Mouse (Mus musculus) embryonic facial prominence, embryonic 11.5 days (tissue): ENCODE results near the gene Vil1. TPM values are rescaled to one million over a fixed set of nuclear protein-coding genes. Genes with fewer than 3 reads are reported as not detected.

Experiments used
- ATAC-seq: fragments of 200-750 bp; cut with Nextera tagmentation; replicated peaks from 2 replicates; pipeline ENCODE4 v1.8.0; 2017; ENCODE audit warnings: low read depth; ENCODE audit not compliant: insufficient number of reproducible peaks, low FRiP score, low TSS enrichment
- DNase-seq: peaks from one replicate; pipeline ENCODE4 v3.0.0-alpha.2; 2015; ENCODE audit warnings: low spot score
- H3K27ac ChIP-seq: fragments of 300-500 bp; sonication (generic); replicated peaks from 2 replicates; pipeline ENCODE4 v1.5.1; 2014; ENCODE audit warnings: mild to moderate bottlenecking, low read depth, low read length, control low read depth
- H3K27me3 ChIP-seq: fragments of 300-500 bp; sonication (generic); 2 replicates; pipeline ENCODE4 v1.6.1; 2014; ENCODE audit warnings: mild to moderate bottlenecking, low read length, moderate library complexity, mixed read lengths; ENCODE audit not compliant: control insufficient read depth, insufficient read depth
- H3K36me3 ChIP-seq: fragments of 300-500 bp; sonication (generic); replicated peaks from 2 replicates; pipeline ENCODE4 v1.6.1; 2014; ENCODE audit warnings: low read depth, mild to moderate bottlenecking, low read length, moderate library complexity, mixed read lengths; ENCODE audit not compliant: control insufficient read depth, insufficient read depth
- H3K4me1 ChIP-seq: fragments of 300-500 bp; sonication (generic); 2 replicates; pipeline ENCODE4 v1.6.1; 2014; ENCODE audit warnings: low read length, mixed read lengths; ENCODE audit not compliant: control insufficient read depth, insufficient read depth
- H3K4me2 ChIP-seq: fragments of 300-500 bp; sonication (generic); 2 replicates; pipeline ENCODE4 v1.6.1; 2014; ENCODE audit warnings: low read depth, mild to moderate bottlenecking, control low read depth, low read length, moderate library complexity
- H3K4me3 ChIP-seq: fragments of 300-500 bp; sonication (generic); 2 replicates; pipeline ENCODE4 v1.5.1; 2014; ENCODE audit warnings: low read depth, low read length, control low read depth
- H3K9ac ChIP-seq: fragments of 300-500 bp; sonication (generic); replicated peaks from 2 replicates; pipeline ENCODE4 v1.6.1; 2014; ENCODE audit warnings: mild to moderate bottlenecking, control low read depth, low read length
- H3K9me3 ChIP-seq: fragments of 300-500 bp; sonication (generic); replicated peaks from 2 replicates; pipeline ENCODE4 v1.6.1; 2016; ENCODE audit warnings: mild to moderate bottlenecking, low read length, inconsistent platforms, mixed read lengths; ENCODE audit not compliant: control insufficient read depth
- WGBS: fragments of 180-500 bp; shearing (Covaris S2); extraction: QIAGEN DNeasy Blood & Tissue Kit; methylation state at CpG from one replicate; pipeline ENCODE4 v1.1.7; 2014; 5-methylcytosine and 5-hydroxymethylcytosine counted together
- microRNA counts: library from miRNA; unstranded; fragments of <30 nt; microRNA quantifications from one replicate; lab custom pipeline; 2016
- microRNA-seq: library from miRNA; unstranded; fragments of <30 nt; microRNA quantifications from one replicate; pipeline ENCODE4, GENCODE M21; 2016; ENCODE audit warnings: borderline number of aligned reads
- polyA plus RNA-seq: library from polyadenylated mRNA; unstranded; fragments of >200 nt; fragmentation: Nextera tagmentation; extraction: Ambion mirVana; gene quantifications from 2 replicates; pipeline ENCODE4 v1.2.1, GENCODE M21; 2014

Gene Vil1
- polyA plus RNA-seq, 1 experiment from 2014 or later, result 0.07 TPM

GRCm38 (mm10) chr1:74460273-74460672 is 51.1 kb downstream of the Vil1 start:
- WGBS, result 74% methylated on average over 2 of the region's 2 CpGs
- Histone ChIP-seq H3K4me2 (no peak overlapping the region), H3K27ac (no peak overlapping the region), H3K27me3 (no peaks in the 10 kb centered on the region), H3K4me3 (no peak overlapping the region), H3K9me3 (no peaks in the 10 kb centered on the region), H3K4me1 (no peaks in the 10 kb centered on the region), H3K36me3 (peaks cover 5% of the 10 kb centered on the region), H3K9ac (no peak overlapping the region)
- no peak for ATAC-seq
- peak; percentile 63 for DNase-seq

MicroRNA genes within 50 kb of the gene (microRNA counts, 519-probe panel; counts per million panel counts)
- microRNA mmu-miR-26b (lab: Ali Mortazavi, UCI), result 3,946 counts per million, percentile 60 among the panel's probes with 10 or more counts

Small RNA genes lying within 50 kb of the gene (microRNA-seq; reads per million reads assigned to microRNA genes)
- 20,238 reads per million, percentile 98 among the genes with 10 or more reads in this experiment for gene Mir26b

Other genes with a start within 250 kb of the Vil1 start
- gene Cxcr1, start 214.7 kb upstream of the Vil1 start, polyA plus RNA-seq, result not detected in 2 replicates
- 344 and 380 TPM in 2 replicates for gene Arpc2, start 173.3 kb upstream of the Vil1 start, polyA plus RNA-seq
- 0.20 and 0.91 TPM in 2 replicates for gene Gpbar1, start 130.8 kb upstream of the Vil1 start, polyA plus RNA-seq
- 179 and 206 TPM in 2 replicates for gene Aamp, start 124.6 kb upstream of the Vil1 start, polyA plus RNA-seq
- gene Pnkd, start 124.4 kb upstream of the Vil1 start, polyA plus RNA-seq, result 95.1 and 98.6 TPM in 2 replicates
- 10.1 and 10.5 TPM in 2 replicates for gene Tmbim1, start 103.8 kb upstream of the Vil1 start, polyA plus RNA-seq
- gene Catip, start 47.3 kb upstream of the Vil1 start, polyA plus RNA-seq, result 0.22 and 0.36 TPM in 2 replicates
- 2.4 and 4.9 TPM in 2 replicates for gene Slc11a1, start 34.2 kb upstream of the Vil1 start, polyA plus RNA-seq
- 60.0 and 66.2 TPM in 2 replicates for gene Ctdsp1, start 17.9 kb upstream of the Vil1 start, polyA plus RNA-seq
- gene Cnot9, start 96.7 kb downstream of the Vil1 start, polyA plus RNA-seq, result 106 and 112 TPM in 2 replicates
- gene Plcd4, start 133.5 kb downstream of the Vil1 start, polyA plus RNA-seq, result 0.33 and 0.42 TPM in 2 replicates
- gene Usp37, start 134.9 kb downstream of the Vil1 start, polyA plus RNA-seq, result 45.7 and 46.5 TPM in 2 replicates
- 7.1 and 7.8 TPM in 2 replicates for gene Zfp142, start 178.9 kb downstream of the Vil1 start, polyA plus RNA-seq
- 13.7 and 18.4 TPM in 2 replicates for gene Bcs1l, start 178.9 kb downstream of the Vil1 start, polyA plus RNA-seq
- 9.4 TPM in 2 replicates for gene Rnf25, start 192.0 kb downstream of the Vil1 start, polyA plus RNA-seq
- 14.1 and 14.5 TPM in 2 replicates for gene Stk36, start 192.1 kb downstream of the Vil1 start, polyA plus RNA-seq